Mouse (Mus musculus) macrophage (primary cell): ENCODE results near the gene Olfr592. TPM values are rescaled to one million over a fixed set of nuclear protein-coding genes. Genes with fewer than 3 reads are reported as not detected.
"Not testable (repeated sequence)": the region's sequence is repeated elsewhere in the genome, so short reads cannot be mapped to it uniquely, and the experiment has no call there.

Experiments used
- H3K27ac ChIP-seq: fragments of 350-480 bp; formaldehyde crosslinking; 2 replicates; pipeline ENCODE4 v1.9.0; 2021
- H3K36me3 ChIP-seq: fragments of 350-480 bp; formaldehyde crosslinking; 2 replicates; pipeline ENCODE4 v1.9.0; 2021; ENCODE audit errors: inconsistent target
- H3K4me3 ChIP-seq: fragments of 350-480 bp; formaldehyde crosslinking; 2 replicates; pipeline ENCODE4 v1.9.0; 2021; ENCODE audit errors: inconsistent target
- H3K79me2 ChIP-seq: fragments of 350-480 bp; formaldehyde crosslinking; 2 replicates; pipeline ENCODE4 v1.9.0; 2021; ENCODE audit errors: inconsistent target
- WGBS: methylation state at CpG from one replicate; pipeline ENCODE4 v1.1.7; 2026; ENCODE audit warnings: inconsistent platforms; ENCODE audit not compliant: missing documents; 5-methylcytosine and 5-hydroxymethylcytosine counted together
- polyA plus RNA-seq: library from polyadenylated mRNA; stranded (reverse); fragments of 250-400 nt; gene quantifications from 3 replicates; pipeline ENCODE4 v1.2.4, GENCODE M21; 2018; ENCODE audit warnings: inconsistent platforms
- total RNA-seq, 78 experiments: library from RNA; depleted of rRNA; stranded (reverse); fragments of 250-400 nt; gene quantifications; 1 replicate in 9 of 78; 2 replicates in 24 of 78; 3 replicates in 43 of 78; 4 replicates in 2 of 78; pipeline ENCODE4 v1.2.4; 2018; ENCODE audit warnings: inconsistent platforms in 56 of 78

The Olfr592 gene
- not detected for total RNA-seq (2018; cell fraction: chromatin; rRNA removed)
- total RNA-seq (2018; cell fraction: cytosol; rRNA removed), result not detected
- not detected for total RNA-seq (2018; cell fraction: nucleus; rRNA removed)
- polyA plus RNA-seq, result not detected in 3 replicates

GRCm38 (mm10) chr7:103184503-103184902 lies at the start of gene Olfr592:
Gene Olfr592, plus strand, starts transcription at chr7:103184803.
- H3K36me3 ChIP-seq, H3K79me2 ChIP-seq, H3K4me3 ChIP-seq, H3K27ac ChIP-seq: not testable (repeated sequence)
- 80% methylated on average over 1 of the region's 1 CpGs for WGBS

- 80% methylated on average over 1 of the region's 1 CpGs for WGBS
- Histone ChIP-seq H3K27ac (no peak within 1 kb of the TSS), H3K36me3 (no peaks in the 10 kb centered on the region), H3K79me2 (no peaks in the 10 kb centered on the region), H3K4me3 (no peak within 1 kb of the TSS)
Observed at GRCm38 (mm10) chr7:103140579-103140978, 44.0 kb upstream of the Olfr592 start, which contains the start of gene Olfr588-ps1. Gene Olfr588-ps1, plus strand, starts transcription at chr7:103140879.

- 59% methylated on average over 2 of the region's 2 CpGs for WGBS
- no peak within 1 kb of the TSS for H3K27ac ChIP-seq
- no peaks in the 10 kb centered on the region for H3K79me2 ChIP-seq
- no peak within 1 kb of the TSS for H3K4me3 ChIP-seq
- no peaks in the 10 kb centered on the region for H3K36me3 ChIP-seq
Observed at GRCm38 (mm10) chr7:103156256-103156655, 28.3 kb upstream of the Olfr592 start, which contains the start of gene Olfr589. Gene Olfr589, minus strand, starts transcription at chr7:103156356.

GRCm38 (mm10) chr7:103169697-103170096 lies 14.9 kb upstream of the Olfr592 start:
- H3K4me3 ChIP-seq, result no peak overlapping the region

GRCm38 (mm10) chr7:103178240-103178639 lies 6.4 kb upstream of the Olfr592 start, which contains the start of gene Olfr591:
Gene Olfr591, minus strand, starts transcription at chr7:103178340.
- WGBS, result 83% methylated on average over 1 of the region's 1 CpGs

More at GRCm38 (mm10) chr7:103169697-103170096, 14.9 kb upstream of the Olfr592 start:
- Histone ChIP-seq H3K36me3 (no peaks in the 10 kb centered on the region), H3K79me2 (no peaks in the 10 kb centered on the region), H3K27ac (no peak overlapping the region)
- 76% methylated on average over 5 of the region's 5 CpGs for WGBS

GRCm38 (mm10) chr7:103211562-103211961 lies 27.0 kb downstream of the Olfr592 start, which contains the start of gene Olfr593:
Gene Olfr593, plus strand, starts transcription at chr7:103211862.
- Histone ChIP-seq H3K27ac (no peak within 1 kb of the TSS), H3K79me2 (no peaks in the 10 kb centered on the region), H3K4me3 (no peak within 1 kb of the TSS), H3K36me3 (no peaks in the 10 kb centered on the region)
- 85% methylated on average over 1 of the region's 1 CpGs for WGBS

More at GRCm38 (mm10) chr7:103178240-103178639, 6.4 kb upstream of the Olfr592 start, which contains the start of gene Olfr591:
- H3K27ac ChIP-seq, result no peak within 1 kb of the TSS
- no peaks in the 10 kb centered on the region for H3K36me3 ChIP-seq
- no peaks in the 10 kb centered on the region for H3K79me2 ChIP-seq
- no peak within 1 kb of the TSS for H3K4me3 ChIP-seq

- not testable (repeated sequence) for H3K79me2 ChIP-seq, H3K36me3 ChIP-seq, H3K27ac ChIP-seq, H3K4me3 ChIP-seq
- 83% methylated on average over 5 of the region's 5 CpGs for WGBS
Observed at GRCm38 (mm10) chr7:103212050-103212449, 27.4 kb downstream of the Olfr592 start.

GRCm38 (mm10) chr7:103216696-103217095 lies 32.1 kb downstream of the Olfr592 start, which contains the start of gene Olfr594:
Gene Olfr594, plus strand, starts transcription at chr7:103216996.
- Histone ChIP-seq H3K4me3 (no peak within 1 kb of the TSS), H3K79me2 (no peaks in the 10 kb centered on the region), H3K27ac (no peak within 1 kb of the TSS), H3K36me3 (no peaks in the 10 kb centered on the region)

Other genes with a start within 250 kb of the Olfr592 start
- not detected in 3 replicates for gene Olfr573-ps1, start 242.2 kb upstream of the Olfr592 start, polyA plus RNA-seq
- not detected in 3 replicates for gene Olfr574, start 236.3 kb upstream of the Olfr592 start, polyA plus RNA-seq
- gene Olfr575, start 226.0 kb upstream of the Olfr592 start, polyA plus RNA-seq, result not detected in 3 replicates
- gene Olfr576, start 222.1 kb upstream of the Olfr592 start, polyA plus RNA-seq, result not detected in 3 replicates
- not detected in 3 replicates for gene Olfr577, start 208.9 kb upstream of the Olfr592 start, polyA plus RNA-seq
- not detected in 3 replicates for gene Olfr578, start 195.5 kb upstream of the Olfr592 start, polyA plus RNA-seq
- gene Olfr582, start 146.8 kb upstream of the Olfr592 start, polyA plus RNA-seq, result not detected in 3 replicates
- gene Olfr583, start 133.5 kb upstream of the Olfr592 start, polyA plus RNA-seq, result not detected in 3 replicates
- not detected in 3 replicates for gene Olfr584, start 102.9 kb upstream of the Olfr592 start, polyA plus RNA-seq
- gene Olfr585, start 87.1 kb upstream of the Olfr592 start, polyA plus RNA-seq, result not detected in 3 replicates
- not detected in 3 replicates for gene Olfr586, start 59.2 kb upstream of the Olfr592 start, polyA plus RNA-seq
- not detected in 3 replicates for gene Olfr588-ps1, start 43.9 kb upstream of the Olfr592 start, polyA plus RNA-seq
- gene Olfr589, start 28.4 kb upstream of the Olfr592 start, polyA plus RNA-seq, result not detected in 3 replicates
- gene Olfr591, start 6.5 kb upstream of the Olfr592 start, polyA plus RNA-seq, result not detected in 3 replicates
- not detected in 3 replicates for gene Olfr593, start 27.1 kb downstream of the Olfr592 start, polyA plus RNA-seq
- not detected in 3 replicates for gene Olfr594, start 32.2 kb downstream of the Olfr592 start, polyA plus RNA-seq
- not detected in 3 replicates for gene Usp17ld, start 67.7 kb downstream of the Olfr592 start, polyA plus RNA-seq
- gene Olfr596, start 120.8 kb downstream of the Olfr592 start, polyA plus RNA-seq, result not detected in 3 replicates
- not detected in 3 replicates for gene Olfr597, start 131.5 kb downstream of the Olfr592 start, polyA plus RNA-seq
- not detected in 3 replicates for gene Olfr598, start 138.8 kb downstream of the Olfr592 start, polyA plus RNA-seq
- gene Olfr599, start 151.1 kb downstream of the Olfr592 start, polyA plus RNA-seq, result not detected in 3 replicates
- gene Olfr600, start 164.9 kb downstream of the Olfr592 start, polyA plus RNA-seq, result not detected in 3 replicates
- not detected in 3 replicates for gene Olfr601, start 177.9 kb downstream of the Olfr592 start, polyA plus RNA-seq
- gene Olfr603, start 201.4 kb downstream of the Olfr592 start, polyA plus RNA-seq, result not detected in 3 replicates
- not detected in 3 replicates for gene Usp17lc, start 230.3 kb downstream of the Olfr592 start, polyA plus RNA-seq